Mouse (Mus musculus) kidney, adult 2 months (tissue): ENCODE measurements around the gene Zfp626.
"Not testable (repeated sequence)": the region's sequence is repeated elsewhere in the genome, so short reads cannot be mapped to it uniquely, and the experiment has no call there.

Experiments
- CTCF ChIP-seq: fragments of 200-500 bp; conservative IDR thresholded peaks from 2 replicates; pipeline ENCODE4 v1.5.1; 2011; ENCODE audit warnings: low read depth, mild to moderate bottlenecking, control low read depth, low read length, moderate library complexity, mixed read lengths; ENCODE audit not compliant: insufficient read depth, insufficient read length
- POLR2A ChIP-seq: fragments of 200-500 bp; IDR thresholded peaks from one replicate; pipeline ENCODE4 v1.6.1; 2011; ENCODE audit warnings: low read depth, low read length, control low read depth

- TF ChIP-seq POLR2A, CTCF: not testable (repeated sequence)
Measured at GRCm38 (mm10) chr7:27793865-27794264, 13.1 kb upstream of the Zfp626 start.
